Comparison of ENCODE assay signal across 8 mouse cellular contexts in the genomic region with DNA sequence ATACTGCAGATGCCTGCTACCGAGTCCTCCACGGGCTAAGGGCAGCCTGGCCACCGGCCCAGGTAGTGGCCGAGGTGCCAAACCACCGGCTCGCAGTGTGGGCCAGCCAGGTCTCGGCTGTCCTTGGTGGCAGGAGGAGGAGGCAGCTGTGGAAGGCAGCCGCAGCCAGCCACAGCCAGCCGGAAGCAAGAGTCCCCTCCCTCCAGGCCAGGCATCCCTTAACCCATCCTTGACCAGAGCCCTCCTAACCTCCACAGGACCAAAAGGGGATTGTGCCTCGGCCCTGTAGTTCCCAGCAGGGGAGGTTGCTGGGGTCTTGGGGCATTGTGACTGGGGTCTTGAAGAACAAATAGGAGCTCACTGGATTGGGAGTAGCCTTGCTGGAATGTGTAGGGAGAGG. TPM values are rescaled to one million over a fixed set of nuclear protein-coding genes. Genes with fewer than 3 reads are reported as not detected.
DNase-seq lines count a peak whose midpoint lies in the region; ATAC-seq and TF ChIP-seq lines count a peak whose summit lies in the region.

No protein-coding gene starts in this region.

- TF ChIP-seq CTCF in hindbrain, postnatal 0 days (IDR thresholded peaks at IDR 0.05; ENCODE audit: low read depth), result no peak

- 6% methylated on average over 10 of the region's 10 CpGs for WGBS in hindbrain, postnatal 0 days
- 36% methylated on average over 10 of the region's 10 CpGs for WGBS in liver, embryonic 15.5 days (ENCODE audit: insufficient replicate concordance)
- WGBS in neural tube, embryonic 14.5 days, result 1% methylated on average over 10 of the region's 10 CpGs

- no peaks in the 10 kb centered on the region for H3K27me3 ChIP-seq in hindbrain, postnatal 0 days (ENCODE audit: insufficient read depth, low read length)
- H3K27me3 ChIP-seq in liver, embryonic 15.5 days, result 0 out of 2 replicates have a peak, but pooled peaks cover 1% of the 10 kb centered on the region
- no peaks in the 10 kb centered on the region for H3K27me3 ChIP-seq in neural tube, embryonic 14.5 days (ENCODE audit: control insufficient read depth, insufficient read depth, low read length)

- no peak overlapping the region for H3K9ac ChIP-seq in hindbrain, postnatal 0 days (replicated peaks; ENCODE audit: low read length)
- no peak overlapping the region for H3K9ac ChIP-seq in liver, embryonic 15.5 days
- peak overlapping the region; percentile 17; the same call in 1 of the 2 replicates for H3K9ac ChIP-seq in neural tube, embryonic 14.5 days (replicated peaks; ENCODE audit: low read depth, low read length)

- peaks cover 17% of the 10 kb centered on the region; the same call in 1 of the 2 replicates for H3K36me3 ChIP-seq in hindbrain, postnatal 0 days (ENCODE audit: insufficient read depth, low read length)
- peaks cover 40% of the 10 kb centered on the region for H3K36me3 ChIP-seq in liver, embryonic 15.5 days (replicated peaks)
- H3K36me3 ChIP-seq in neural tube, embryonic 14.5 days (ENCODE audit: control insufficient read depth, insufficient read depth, low read length), result 0 out of 2 replicates have a peak, but pooled peaks cover 8% of the 10 kb centered on the region

- peak; percentile 80 for DNase-seq in 416B (ENCODE audit: low read depth)
- peak; percentile 85 for DNase-seq in adrenal gland, adult 2 months
- peak; percentile 77 for DNase-seq in gastrocnemius, postnatal 14 days
- DNase-seq in hindbrain, postnatal 0 days (ENCODE audit: low spot score), result peak; percentile 53
- no peak for DNase-seq in frontal cortex, postnatal 25 days (ENCODE audit: low spot score in 2 of 2)
- no peak for DNase-seq in right cerebral cortex, adult 18-20 months

- H3K9me3 ChIP-seq in hindbrain, postnatal 0 days (ENCODE audit: low read length), result no peaks in the 10 kb centered on the region
- no peaks in the 10 kb centered on the region for H3K9me3 ChIP-seq in liver, embryonic 15.5 days (replicated peaks)
- no peaks in the 10 kb centered on the region for H3K9me3 ChIP-seq in neural tube, embryonic 14.5 days (ENCODE audit: control insufficient read depth, low read length)

- H3K4me3 ChIP-seq in hindbrain, postnatal 0 days (ENCODE audit: low read length), result peak overlapping the region; percentile 11; the same call in 1 of the 2 replicates
- peak overlapping the region; percentile 14; the same call in 1 of the 2 replicates for H3K4me3 ChIP-seq in liver, embryonic 15.5 days (replicated peaks)
- peak overlapping the region; percentile 11; the same call in 1 of the 2 replicates for H3K4me3 ChIP-seq in neural tube, embryonic 14.5 days (ENCODE audit: low read depth, low read length)

- H3K4me2 ChIP-seq in hindbrain, postnatal 0 days (ENCODE audit: low read depth, low read length), result peak overlapping the region; percentile 43
- peak overlapping the region; percentile 41 for H3K4me2 ChIP-seq in liver, embryonic 15.5 days
- H3K4me2 ChIP-seq in neural tube, embryonic 14.5 days (ENCODE audit: low read depth, low read length), result 0 out of 2 replicates have a peak overlapping the region, but pooled peaks have one; percentile 12

- ATAC-seq in hindbrain, postnatal 0 days, result peak; percentile 28; the same call in 1 of the 2 replicates
- ATAC-seq in liver, embryonic 15.5 days (ENCODE audit: insufficient read depth), result no peak
- no peak for ATAC-seq in neural tube, embryonic 14.5 days (ENCODE audit: low read depth)

- intact Hi-C loops in gastrocnemius, postnatal 14 days (cut with DNase I; ENCODE audit: low total_unique reads), result no loop called here

- peaks cover 23% of the 10 kb centered on the region for H3K4me1 ChIP-seq in hindbrain, postnatal 0 days (ENCODE audit: insufficient read depth, low read length)
- peaks cover 78% of the 10 kb centered on the region for H3K4me1 ChIP-seq in liver, embryonic 15.5 days (replicated peaks)
- peaks cover 30% of the 10 kb centered on the region for H3K4me1 ChIP-seq in neural tube, embryonic 14.5 days (ENCODE audit: control insufficient read depth, insufficient read depth, low read length)

- peak overlapping the region; percentile 60 for H3K27ac ChIP-seq in hindbrain, postnatal 0 days
- H3K27ac ChIP-seq in liver, embryonic 15.5 days (replicated peaks), result peak overlapping the region; percentile 16; the same call in 1 of the 2 replicates
- H3K27ac ChIP-seq in neural tube, embryonic 14.5 days (ENCODE audit: low read depth, low read length), result no peak overlapping the region

RNA-seq across cellular contexts. Expression of gene Aes, which starts 4.9 kb away (rescaled TPM):
- total RNA-seq in adrenal gland, adult 2 months (2021), result 1,000 to 10,000 TPM; 1,028 to 1,195 TPM
- polyA plus RNA-seq in adrenal gland, adult 2 months (2012; rRNA removed), result 3,784 and 4,442 TPM in 2 replicates
- total RNA-seq in gastrocnemius, postnatal 14 days (2021), result 100 to 1,000 TPM; 660 to 698 TPM
- total RNA-seq in hindbrain, postnatal 0 days (2014; rRNA removed), result 611 and 635 TPM in 2 replicates
- polyA plus RNA-seq in hindbrain, postnatal 0 days (2015; fragmentation: Nextera tagmentation; extraction: Ambion mirVana), result 803 and 834 TPM in 2 replicates
- 243 and 271 TPM in 2 replicates for polyA plus RNA-seq in liver, embryonic 15.5 days (2015; fragmentation: Nextera tagmentation; extraction: Ambion mirVana)
- polyA plus RNA-seq in neural tube, embryonic 14.5 days (2014; fragmentation: Nextera tagmentation; extraction: Ambion mirVana), result 347 and 599 TPM in 2 replicates

RNA-seq across cellular contexts. Expression of gene Tle2, which starts 10.1 kb away (rescaled TPM):
- 10 to 100 TPM; 50.4 to 51.0 TPM for total RNA-seq in adrenal gland, adult 2 months (2021)
- 417 and 691 TPM in 2 replicates for polyA plus RNA-seq in adrenal gland, adult 2 months (2012; rRNA removed)
- 1 to 10 TPM; 4.3 to 4.4 TPM for total RNA-seq in gastrocnemius, postnatal 14 days (2021)
- 28.8 and 41.8 TPM in 2 replicates for total RNA-seq in hindbrain, postnatal 0 days (2014; rRNA removed)
- 43.7 and 45.5 TPM in 2 replicates for polyA plus RNA-seq in hindbrain, postnatal 0 days (2015; fragmentation: Nextera tagmentation; extraction: Ambion mirVana)
- 2.2 and 2.6 TPM in 2 replicates for polyA plus RNA-seq in liver, embryonic 15.5 days (2015; fragmentation: Nextera tagmentation; extraction: Ambion mirVana)
- polyA plus RNA-seq in neural tube, embryonic 14.5 days (2014; fragmentation: Nextera tagmentation; extraction: Ambion mirVana), result 32.4 and 37.3 TPM in 2 replicates

RNA-seq across cellular contexts. Expression of gene Gna11, which starts 19.2 kb away (rescaled TPM):
- total RNA-seq in adrenal gland, adult 2 months (2021), result 10 to 100 TPM; 76.6 to 86.0 TPM
- 122 and 124 TPM in 2 replicates for polyA plus RNA-seq in adrenal gland, adult 2 months (2012; rRNA removed)
- 10 to 100 TPM; 31.6 to 34.6 TPM for total RNA-seq in gastrocnemius, postnatal 14 days (2021)
- 121 and 139 TPM in 2 replicates for total RNA-seq in hindbrain, postnatal 0 days (2014; rRNA removed)
- polyA plus RNA-seq in hindbrain, postnatal 0 days (2015; fragmentation: Nextera tagmentation; extraction: Ambion mirVana), result 95.6 and 105 TPM in 2 replicates
- polyA plus RNA-seq in liver, embryonic 15.5 days (2015; fragmentation: Nextera tagmentation; extraction: Ambion mirVana), result 20.3 and 24.6 TPM in 2 replicates
- polyA plus RNA-seq in neural tube, embryonic 14.5 days (2014; fragmentation: Nextera tagmentation; extraction: Ambion mirVana), result 81.1 and 89.8 TPM in 2 replicates

RNA-seq across cellular contexts. Expression of gene Tle6, which starts 36.7 kb away (rescaled TPM):
- total RNA-seq in adrenal gland, adult 2 months (2021), result 10 to 100 TPM; 24.0 to 59.6 TPM
- polyA plus RNA-seq in adrenal gland, adult 2 months (2012; rRNA removed), result 49.5 and 90.8 TPM in 2 replicates
- total RNA-seq in gastrocnemius, postnatal 14 days (2021), result 1 to 10 TPM; 2.4 to 4.4 TPM
- total RNA-seq in hindbrain, postnatal 0 days (2014; rRNA removed), result 5.3 and 5.4 TPM in 2 replicates
- polyA plus RNA-seq in hindbrain, postnatal 0 days (2015; fragmentation: Nextera tagmentation; extraction: Ambion mirVana), result 6.2 and 6.6 TPM in 2 replicates
- 3.5 TPM in 2 replicates for polyA plus RNA-seq in liver, embryonic 15.5 days (2015; fragmentation: Nextera tagmentation; extraction: Ambion mirVana)
- polyA plus RNA-seq in neural tube, embryonic 14.5 days (2014; fragmentation: Nextera tagmentation; extraction: Ambion mirVana), result 5.0 and 6.6 TPM in 2 replicates

RNA-seq across cellular contexts. Expression of gene Gna15, which starts 40.2 kb away (rescaled TPM):
- 1 to 10 TPM; 1.1 to 2.2 TPM for total RNA-seq in adrenal gland, adult 2 months (2021)
- 1.4 and 1.9 TPM in 2 replicates for polyA plus RNA-seq in adrenal gland, adult 2 months (2012; rRNA removed)
- 1 to 10 TPM in 1 of 2 experiments, under 1 TPM in 1; 0.60 to 1.2 TPM for total RNA-seq in gastrocnemius, postnatal 14 days (2021)
- total RNA-seq in hindbrain, postnatal 0 days (2014; rRNA removed), result 2.5 and 9.8 TPM in 2 replicates
- 1.2 and 1.9 TPM in 2 replicates for polyA plus RNA-seq in hindbrain, postnatal 0 days (2015; fragmentation: Nextera tagmentation; extraction: Ambion mirVana)
- 4.3 and 5.6 TPM in 2 replicates for polyA plus RNA-seq in liver, embryonic 15.5 days (2015; fragmentation: Nextera tagmentation; extraction: Ambion mirVana)
- 0.40 and 1.9 TPM in 2 replicates for polyA plus RNA-seq in neural tube, embryonic 14.5 days (2014; fragmentation: Nextera tagmentation; extraction: Ambion mirVana)

Comparison
In these comparisons a context has a peak if more than half of its experiments do, and no peak if none do; other contexts are left out.
1. DNase-seq: peak in 416B (single experiment), adrenal gland, adult 2 months (single experiment), gastrocnemius, postnatal 14 days (single experiment) and hindbrain, postnatal 0 days (single experiment); none in frontal cortex, postnatal 25 days (0 of 2) and right cerebral cortex, adult 18-20 months (single experiment).
2. Peak in every context shown above with its lines, with median percentiles within 50 percentile points of each other: H3K4me2 ChIP-seq and H3K4me3 ChIP-seq.